Mouse (Mus musculus) thymus, adult 18-20 months (tissue): Measurements from ENCODE around the gene Stard9.

Experiments used
- DNase-seq, 2 experiments: peaks; one replicate each; pipeline ENCODE4 v3.0.0; 2022; ENCODE audit warnings: mixed read lengths in 2 of 2

Gene Stard9

GRCm38 (mm10) chr2:120729775-120730585 is 101.1 kb downstream of the Stard9 start:
- peak; percentile 15 to 26 for DNase-seq

GRCm38 (mm10) chr2:120730639-120731166 is 101.8 kb downstream of the Stard9 start:
- peak; percentile 24 to 43 for DNase-seq

GRCm38 (mm10) chr2:120731167-120731862 is 102.4 kb downstream of the Stard9 start:
- peak; percentile 87 to 88 for DNase-seq

- no peak for DNase-seq
These were observed 103.1 kb downstream of the Stard9 start for GRCm38 (mm10) chr2:120731877-120732530.

- DNase-seq = no peak
These were observed 116.6 kb downstream of the Stard9 start for GRCm38 (mm10) chr2:120745496-120745895.

- no peak for DNase-seq
These were observed 119.1 kb downstream of the Stard9 start for GRCm38 (mm10) chr2:120748041-120748440.

- no peak for DNase-seq
These were observed 133.0 kb downstream of the Stard9 start for GRCm38 (mm10) chr2:120761922-120762321.

- no peak for DNase-seq
These were observed 141.5 kb downstream of the Stard9 start for GRCm38 (mm10) chr2:120770265-120770935.
